Mouse (Mus musculus) thymus, postnatal 4 days (tissue): ENCODE data around the gene Kars.

ENCODE experiments used
- DNase-seq: peaks from one replicate; pipeline ENCODE4 v3.0.0; 2021

Gene Kars

GRCm38 (mm10) chr8:111978147-111978546 lies 33.0 kb downstream of the Kars start:
- DNase-seq: no peak

GRCm38 (mm10) chr8:111976326-111976725 lies 34.8 kb downstream of the Kars start:
- DNase-seq: peak; percentile 54

GRCm38 (mm10) chr8:111975706-111976105 lies 35.4 kb downstream of the Kars start:
- no peak for DNase-seq

- no peak for DNase-seq
Observed at GRCm38 (mm10) chr8:111974138-111974537, 37.0 kb downstream of the Kars start.

GRCm38 (mm10) chr8:111968991-111969390 lies 42.1 kb downstream of the Kars start:
- DNase-seq: no peak

GRCm38 (mm10) chr8:111968541-111968940 lies 42.6 kb downstream of the Kars start:
- no peak for DNase-seq

GRCm38 (mm10) chr8:111967246-111967870 lies 43.8 kb downstream of the Kars start:
- DNase-seq: no peak

GRCm38 (mm10) chr8:111964849-111965561 lies 46.1 kb downstream of the Kars start:
- DNase-seq: no peak

GRCm38 (mm10) chr8:111964351-111964750 lies 46.8 kb downstream of the Kars start:
- DNase-seq: no peak

- no peak for DNase-seq
Observed at GRCm38 (mm10) chr8:111963546-111963945, 47.6 kb downstream of the Kars start.

GRCm38 (mm10) chr8:111963091-111963490 lies 48.0 kb downstream of the Kars start:
- DNase-seq: no peak

GRCm38 (mm10) chr8:111962589-111962988 lies 48.5 kb downstream of the Kars start:
- DNase-seq: no peak

- DNase-seq: no peak
Observed at GRCm38 (mm10) chr8:111961330-111961729, 49.8 kb downstream of the Kars start.

GRCm38 (mm10) chr8:111960591-111961321 lies 50.4 kb downstream of the Kars start:
- DNase-seq: no peak

- DNase-seq: no peak
Observed at GRCm38 (mm10) chr8:111957231-111957630, 53.9 kb downstream of the Kars start.

- DNase-seq: no peak
Observed at GRCm38 (mm10) chr8:111955879-111956278, 55.2 kb downstream of the Kars start.

- no peak for DNase-seq
Observed at GRCm38 (mm10) chr8:111954844-111955594, 56.1 kb downstream of the Kars start.

GRCm38 (mm10) chr8:111951936-111952335 lies 59.2 kb downstream of the Kars start:
- no peak for DNase-seq

GRCm38 (mm10) chr8:111951317-111951716 lies 59.8 kb downstream of the Kars start:
- DNase-seq: no peak

GRCm38 (mm10) chr8:111950846-111951245 lies 60.3 kb downstream of the Kars start:
- DNase-seq: no peak

- DNase-seq: no peak
Observed at GRCm38 (mm10) chr8:111947954-111948353, 63.2 kb downstream of the Kars start.

- no peak for DNase-seq
Observed at GRCm38 (mm10) chr8:111947144-111947543, 64.0 kb downstream of the Kars start.

- DNase-seq: no peak
Observed at GRCm38 (mm10) chr8:111943544-111943943, 67.6 kb downstream of the Kars start.
